ENCODE assay signal across 9 mouse cellular contexts in the genomic region with DNA sequence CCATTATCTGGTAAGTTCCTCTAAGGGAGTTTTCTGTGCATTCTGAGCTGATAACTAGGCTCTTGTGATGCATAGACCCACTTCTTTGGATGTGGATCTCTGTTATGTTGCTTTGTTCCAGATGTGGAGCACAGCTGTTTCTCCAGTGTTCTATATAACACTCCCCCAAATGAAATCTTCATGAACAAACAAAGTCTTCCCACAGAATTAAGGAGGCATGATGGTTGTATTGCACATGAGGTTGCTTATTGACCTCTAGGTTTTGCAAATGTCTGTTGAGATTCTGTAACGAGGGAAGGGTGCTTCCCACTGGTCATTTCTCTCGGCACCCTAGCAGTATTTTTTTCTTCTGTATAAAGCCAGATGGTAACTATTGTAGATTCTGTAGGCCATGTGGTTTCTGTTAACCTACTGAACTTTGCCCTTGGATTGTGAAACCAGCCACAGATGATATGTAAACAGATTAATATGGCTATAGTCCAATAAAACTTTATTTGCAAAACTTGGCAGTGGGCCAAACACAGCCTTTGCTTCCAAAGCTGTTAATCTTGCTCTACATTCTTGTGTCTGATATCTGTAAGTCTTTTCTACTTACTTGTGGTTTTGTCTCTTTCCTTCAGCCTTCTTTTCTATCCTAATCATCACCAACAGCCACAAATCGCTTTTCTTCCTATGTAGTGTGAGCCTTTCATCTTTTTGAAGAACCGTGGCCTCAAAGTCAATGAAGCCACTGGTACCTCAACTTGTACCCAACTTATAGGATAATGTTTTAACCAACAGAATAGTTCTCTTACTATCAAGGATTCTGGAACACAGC.
A peak's percentile ranks its signal among the peaks of the same experiment; 100 is the strongest.
DNase-seq lines count a peak whose midpoint lies in the region; ATAC-seq and TF ChIP-seq lines count a peak whose summit lies in the region.
"Had no signal": no experiment of that assay in that cellular context is flagged by ENCODE, and none has a peak within 500 bp of the region (broad histone marks: within the 10 kb centered on the region; RNA-seq: fewer than 3 reads in every experiment).

No protein-coding gene starts in this region.

- DNase-seq in layer of hippocampus, adult 2 months (ENCODE audit: low spot score in 2 of 2) = no peak
- no peak for DNase-seq in layer of hippocampus, adult 8-10 months (ENCODE audit: low spot score in 2 of 2)
- peak; percentile 70 for DNase-seq in forelimb bud, embryonic 11.5 days (ENCODE audit: low read depth, low spot score)
- DNase-seq in kidney, postnatal 10 days = peak; percentile 82
- DNase-seq in ovary, postnatal 14 days (ENCODE audit: low spot score) = peak; percentile 42
- DNase-seq in left cerebral cortex, postnatal 25 days (ENCODE audit: low spot score in 2 of 2) = no peak
- no peak for DNase-seq in thymus, postnatal 36 days

- H3K27me3 ChIP-seq in forebrain, embryonic 12.5 days = no peaks in the 10 kb centered on the region

- no peak overlapping the region for H3K4me3 ChIP-seq in layer of hippocampus, adult 2 months
- no peak overlapping the region for H3K4me3 ChIP-seq in forebrain, embryonic 12.5 days (replicated peaks)

- peak overlapping the region; percentile 85 for H3K27ac ChIP-seq in layer of hippocampus, adult 2 months
- H3K27ac ChIP-seq in forebrain, embryonic 12.5 days = no peak overlapping the region

- no peaks in the 10 kb centered on the region for H3K36me3 ChIP-seq in forebrain, embryonic 12.5 days (replicated peaks)
- H3K36me3 ChIP-seq: G1E had no signal

- intact Hi-C loops in left cerebral cortex, postnatal 25 days (cut with DNase I) = no loop called here

- no peak overlapping the region for H3K4me2 ChIP-seq in forebrain, embryonic 12.5 days

- no peak overlapping the region for H3K9ac ChIP-seq in forebrain, embryonic 12.5 days

- H3K4me1 ChIP-seq in forebrain, embryonic 12.5 days = no peaks in the 10 kb centered on the region

- no peak for TF ChIP-seq CTCF in layer of hippocampus, adult 2 months (conservative IDR thresholded peaks at IDR 0.05)

- ATAC-seq in forebrain, embryonic 12.5 days (ENCODE audit: low FRiP score) = no peak

- H3K9me3 ChIP-seq in forebrain, embryonic 12.5 days = no peaks in the 10 kb centered on the region
- H3K9me3 ChIP-seq: G1E had no signal

- WGBS in forebrain, embryonic 12.5 days = 68% methylated on average over 4 of the region's 4 CpGs

Comparison
In these comparisons a context has a peak if more than half of its experiments do, and no peak if none do; other contexts are left out.
1. DNase-seq: peak in forelimb bud, embryonic 11.5 days (single experiment), kidney, postnatal 10 days (single experiment) and ovary, postnatal 14 days (single experiment); none in layer of hippocampus, adult 2 months (0 of 2), layer of hippocampus, adult 8-10 months (0 of 2), left cerebral cortex, postnatal 25 days (0 of 2) and thymus, postnatal 36 days (0 of 2).